Mouse (Mus musculus) kidney, adult 2 months (tissue): ENCODE measurements around the gene Pbxip1.

ENCODE experiments used
- CTCF ChIP-seq: fragments of 200-500 bp; conservative IDR thresholded peaks from 2 replicates; pipeline ENCODE4 v1.5.1; 2011; ENCODE audit warnings: low read depth, mild to moderate bottlenecking, control low read depth, low read length, moderate library complexity, mixed read lengths; ENCODE audit not compliant: insufficient read depth, insufficient read length
- POLR2A ChIP-seq: fragments of 200-500 bp; IDR thresholded peaks from one replicate; pipeline ENCODE4 v1.6.1; 2011; ENCODE audit warnings: low read depth, low read length, control low read depth

GRCm38 (mm10) chr3:89455786-89456285 is 19.3 kb downstream of the Pbxip1 start:
- TF ChIP-seq CTCF (no peak), POLR2A (no peak)
